Mouse (Mus musculus): ENCODE results near the gene Gm8909. TPM values are rescaled to one million over a fixed set of nuclear protein-coding genes. Genes with fewer than 3 reads are reported as not detected.
A peak's percentile ranks its signal among the peaks of the same experiment; 100 is the strongest.
"Not testable (repeated sequence)": the region's sequence is repeated elsewhere in the genome, so short reads cannot be mapped to it uniquely, and the experiment has no call there.

Gene Gm8909
- polyA plus RNA-seq, 1 experiment, result 149 TPM

DNA sequence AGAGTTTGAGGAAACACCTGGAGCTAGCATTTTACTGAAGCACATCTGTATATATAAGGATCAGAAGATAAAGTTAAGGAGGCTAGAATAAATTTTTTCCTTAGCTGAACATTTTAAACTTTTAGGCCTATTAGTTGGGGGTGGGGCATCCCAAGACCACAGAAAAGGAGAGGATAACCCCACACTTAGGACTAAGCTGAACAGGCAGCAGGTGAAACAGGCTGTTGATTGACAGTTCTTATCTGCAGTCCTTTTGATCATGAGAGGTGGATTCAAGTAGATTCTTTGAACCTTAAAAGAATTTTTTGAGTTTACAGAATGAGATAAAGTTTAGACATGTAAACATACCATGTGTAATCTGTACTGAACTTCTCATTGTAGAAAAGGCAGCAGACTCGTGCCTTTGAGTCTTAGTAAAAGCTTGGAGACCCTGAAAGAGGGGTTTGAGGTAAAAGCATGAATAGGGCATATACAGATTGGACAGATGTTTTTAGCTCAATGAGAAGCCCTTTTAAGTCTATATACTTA lies 2.0 kb upstream of the Gm8909 start:
- 19% methylated on average over 1 of the region's 1 CpGs for WGBS
- Histone ChIP-seq H3K36me3 (ENCODE audit: control insufficient read depth, insufficient read depth, low read length) (peaks cover 2% of the 10 kb centered on the region; the same call in 1 of the 2 replicates), H3K27me3 (ENCODE audit: control insufficient read depth, insufficient read depth, low read length) (peaks cover 4% of the 10 kb centered on the region; the same call in 1 of the 2 replicates), H3K27ac (ENCODE audit: insufficient read depth, low read depth, low read length) (no peak overlapping the region), H3K4me3 (ENCODE audit: low read depth, low read length) (no peak overlapping the region), H3K4me1 (ENCODE audit: control insufficient read depth, insufficient read depth, insufficient read length, low read length) (no peaks in the 10 kb centered on the region; the same call in 1 of the 2 replicates)
- TF ChIP-seq POLR2A (IDR thresholded peaks at IDR 0.05; ENCODE audit: low read depth, low read length) (no peak), CTCF (IDR thresholded peaks at IDR 0.05; ENCODE audit: extremely low read depth, insufficient read length, insufficient replicate concordance, low read depth, low read length) (no peak)

- Histone ChIP-seq H3K4me1 (ENCODE audit: control insufficient read depth, insufficient read depth, insufficient read length, low read length) (no peaks in the 10 kb centered on the region; the same call in 1 of the 2 replicates), H3K36me3 (ENCODE audit: control insufficient read depth, insufficient read depth, low read length) (peaks cover 7% of the 10 kb centered on the region; the same call in 1 of the 2 replicates), H3K4me3 (ENCODE audit: low read depth, low read length) (no peak overlapping the region), H3K27ac (ENCODE audit: insufficient read depth, low read depth, low read length) (no peak overlapping the region), H3K27me3 (ENCODE audit: control insufficient read depth, insufficient read depth, low read length) (peaks cover 4% of the 10 kb centered on the region; the same call in 1 of the 2 replicates)
- TF ChIP-seq POLR2A (IDR thresholded peaks at IDR 0.05; ENCODE audit: low read depth, low read length), result no peak
- TF ChIP-seq CTCF (IDR thresholded peaks at IDR 0.05; ENCODE audit: extremely low read depth, insufficient read length, insufficient replicate concordance, low read depth, low read length), result no peak
Observed at GRCm38 (mm10) chr17:36169753-36170152, 1.4 kb upstream of the Gm8909 start.

DNA sequence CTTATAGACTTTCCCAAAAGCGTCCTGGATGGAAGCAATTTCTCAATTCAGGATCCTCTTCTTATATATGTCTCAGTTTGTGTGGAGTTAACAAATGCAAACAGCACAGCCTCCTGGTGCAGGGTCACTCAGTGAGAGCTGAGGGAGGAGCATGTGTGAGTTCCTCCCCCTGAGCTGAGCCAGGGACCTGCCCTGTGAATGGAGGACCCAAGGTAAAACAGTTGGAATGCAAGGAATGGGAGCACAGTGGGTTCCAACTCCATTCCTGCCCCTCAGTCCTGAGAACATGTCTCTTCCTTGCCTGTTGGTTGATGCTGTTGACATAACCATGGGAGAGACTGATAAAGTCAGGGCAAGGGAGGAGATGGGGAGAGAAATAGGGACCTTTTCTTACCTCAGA lies 757 bp upstream of the Gm8909 start:
- not testable (repeated sequence) for H3K36me3 ChIP-seq (ENCODE audit: control insufficient read depth, insufficient read depth, low read length); H3K27me3 ChIP-seq (ENCODE audit: control insufficient read depth, insufficient read depth, low read length); H3K27ac ChIP-seq (ENCODE audit: insufficient read depth, low read depth, low read length); H3K4me1 ChIP-seq (ENCODE audit: control insufficient read depth, insufficient read depth, insufficient read length, low read length); H3K4me3 ChIP-seq (ENCODE audit: low read depth, low read length)
- WGBS, result 90% methylated on average over 1 of the region's 1 CpGs

- TF ChIP-seq POLR2A (IDR thresholded peaks at IDR 0.05; ENCODE audit: low read depth, low read length) (no peak; the same call in 1 of the 2 replicates), CTCF (IDR thresholded peaks at IDR 0.05; ENCODE audit: extremely low read depth, insufficient read length, insufficient replicate concordance, low read depth, low read length) (no peak)
- no peaks in the 10 kb centered on the region; the same call in 1 of the 2 replicates for H3K4me1 ChIP-seq (ENCODE audit: control insufficient read depth, insufficient read depth, insufficient read length, low read length)
- peaks cover 10% of the 10 kb centered on the region for H3K36me3 ChIP-seq (ENCODE audit: control insufficient read depth, insufficient read depth, low read length)
- peak overlapping the region; percentile 70 for H3K4me3 ChIP-seq (ENCODE audit: low read depth, low read length)
- peak overlapping the region; percentile 83 for H3K27ac ChIP-seq (ENCODE audit: insufficient read depth, low read depth, low read length)
- H3K27me3 ChIP-seq (ENCODE audit: control insufficient read depth, insufficient read depth, low read length), result peaks cover 4% of the 10 kb centered on the region; the same call in 1 of the 2 replicates
- 4% methylated on average over 51 of the region's 51 CpGs for WGBS
Observed at GRCm38 (mm10) chr17:36167306-36168038, 865 bp downstream of the Gm8909 start.

GRCm38 (mm10) chr17:36166901-36167300 lies 1.4 kb downstream of the Gm8909 start:
- H3K27ac ChIP-seq (ENCODE audit: insufficient read depth, low read depth, low read length); H3K27me3 ChIP-seq (ENCODE audit: control insufficient read depth, insufficient read depth, low read length); H3K36me3 ChIP-seq (ENCODE audit: control insufficient read depth, insufficient read depth, low read length); H3K4me1 ChIP-seq (ENCODE audit: control insufficient read depth, insufficient read depth, insufficient read length, low read length): not testable (repeated sequence)
- 77% methylated on average over 2 of the region's 2 CpGs for WGBS
- peak overlapping the region; percentile 70 for H3K4me3 ChIP-seq (ENCODE audit: low read depth, low read length)

DNA sequence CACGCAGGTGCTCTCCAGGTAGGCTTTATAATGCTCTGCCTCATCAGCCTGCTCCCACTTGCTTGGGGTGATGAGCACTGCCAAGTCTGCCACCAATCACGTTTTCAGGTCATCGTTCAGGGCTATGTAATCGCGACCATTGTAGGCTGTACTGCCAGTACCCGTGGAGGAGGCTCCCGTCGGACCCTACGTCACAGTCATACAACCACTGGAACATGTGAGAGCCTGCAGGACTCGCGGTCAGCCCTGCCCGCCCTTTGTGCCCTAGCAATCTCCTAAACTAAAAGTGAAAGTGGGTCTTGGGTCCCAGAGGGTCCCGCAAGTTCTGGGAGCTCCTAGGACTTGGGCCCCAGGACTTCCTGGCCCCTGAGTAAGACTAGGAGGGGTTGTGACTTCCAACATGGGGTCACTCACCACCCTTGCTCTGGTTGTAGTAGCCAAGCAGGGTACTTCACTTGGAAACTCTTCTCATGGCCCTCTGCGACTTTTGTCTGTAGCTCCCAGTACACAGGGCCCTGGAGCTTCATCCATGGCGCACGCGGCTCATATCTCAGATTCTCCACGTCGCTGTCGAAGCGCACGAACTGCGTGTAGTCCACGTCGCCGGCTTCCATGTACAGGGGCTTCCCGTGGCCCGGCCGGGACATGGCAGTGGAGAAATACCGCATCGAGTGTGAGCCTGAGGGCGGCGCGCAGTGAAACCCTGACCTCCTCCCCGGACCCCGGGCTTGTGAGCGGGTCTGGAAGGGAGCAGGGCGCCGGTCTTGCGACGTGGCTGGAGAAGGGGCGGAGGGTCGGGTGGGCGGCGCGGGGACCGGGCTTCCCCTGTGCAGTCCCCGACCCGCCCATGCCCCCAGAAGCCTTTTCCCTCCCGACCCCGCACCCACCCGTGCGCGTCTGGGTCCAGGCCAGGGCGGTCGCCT lies 6.9 kb downstream of the Gm8909 start:
- peak overlapping the region; percentile 56; the same call in 1 of the 2 replicates for H3K27ac ChIP-seq (ENCODE audit: insufficient read depth, low read depth, low read length)
- TF ChIP-seq POLR2A (IDR thresholded peaks at IDR 0.05; ENCODE audit: low read depth, low read length) (no peak), CTCF (IDR thresholded peaks at IDR 0.05; ENCODE audit: extremely low read depth, insufficient read length, insufficient replicate concordance, low read depth, low read length) (no peak)
- 6% methylated on average over 56 of the region's 56 CpGs for WGBS
- H3K36me3 ChIP-seq (ENCODE audit: control insufficient read depth, insufficient read depth, low read length), result peaks cover 10% of the 10 kb centered on the region
- H3K4me1 ChIP-seq (ENCODE audit: control insufficient read depth, insufficient read depth, insufficient read length, low read length), result peaks cover 13% of the 10 kb centered on the region
- peak overlapping the region; percentile 63 for H3K4me3 ChIP-seq (ENCODE audit: low read depth, low read length)
- H3K27me3 ChIP-seq (ENCODE audit: control insufficient read depth, insufficient read depth, low read length), result peaks cover 5% of the 10 kb centered on the region

- not testable (repeated sequence) for H3K36me3 ChIP-seq (ENCODE audit: control insufficient read depth, insufficient read depth, low read length); H3K27ac ChIP-seq (ENCODE audit: insufficient read depth, low read depth, low read length); H3K27me3 ChIP-seq (ENCODE audit: control insufficient read depth, insufficient read depth, low read length)
- H3K4me3 ChIP-seq (ENCODE audit: low read depth, low read length), result peak overlapping the region; percentile 52; the same call in 1 of the 2 replicates
- H3K4me1 ChIP-seq (ENCODE audit: control insufficient read depth, insufficient read depth, insufficient read length, low read length), result peaks cover 17% of the 10 kb centered on the region
- 29% methylated on average over 11 of the region's 11 CpGs for WGBS
Observed at GRCm38 (mm10) chr17:36158264-36158663, 10.1 kb downstream of the Gm8909 start.

DNA sequence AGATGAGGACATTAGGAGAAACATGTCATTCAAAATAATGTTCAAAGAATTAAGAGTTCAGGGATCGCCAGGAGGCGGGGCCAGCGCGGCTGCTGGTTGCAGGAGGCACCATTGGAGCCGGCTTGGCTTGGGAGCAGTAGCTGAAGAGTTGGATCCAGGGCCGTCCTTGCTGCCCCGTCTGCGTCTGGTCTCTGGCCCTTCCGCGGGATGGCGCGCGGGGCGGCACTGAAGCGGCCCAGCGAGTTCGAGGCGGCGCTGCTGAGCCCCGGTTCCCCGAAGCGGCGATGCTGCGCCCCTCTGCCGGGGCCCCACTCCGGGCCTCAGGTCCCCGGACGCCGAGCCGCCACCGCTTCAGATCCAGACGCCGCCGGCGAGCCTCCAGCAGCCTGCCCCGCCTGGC lies 10.6 kb downstream of the Gm8909 start:
- not testable (repeated sequence) for H3K27ac ChIP-seq (ENCODE audit: insufficient read depth, low read depth, low read length); H3K36me3 ChIP-seq (ENCODE audit: control insufficient read depth, insufficient read depth, low read length); H3K27me3 ChIP-seq (ENCODE audit: control insufficient read depth, insufficient read depth, low read length)
- Histone ChIP-seq H3K4me3 (ENCODE audit: low read depth, low read length) (peak overlapping the region; percentile 52), H3K4me1 (ENCODE audit: control insufficient read depth, insufficient read depth, insufficient read length, low read length) (peaks cover 17% of the 10 kb centered on the region)
- 1% methylated on average over 36 of the region's 36 CpGs for WGBS
